Mouse (Mus musculus) neural tube, embryonic 12.5 days (tissue): Measurements from ENCODE around the gene Gigyf2. TPM values are rescaled to one million over a fixed set of nuclear protein-coding genes. Genes with fewer than 3 reads are reported as not detected.
A peak's percentile ranks its signal among the peaks of the same experiment; 100 is the strongest.

Experiments
- ATAC-seq: fragments of 200-750 bp; cut with Nextera tagmentation; 2 replicates; pipeline ENCODE4 v1.8.0; 2017; ENCODE audit warnings: low read depth, mild to moderate bottlenecking, moderate TSS enrichment, moderate library complexity; ENCODE audit not compliant: low FRiP score
- H3K27ac ChIP-seq: fragments of 300-500 bp; sonication (generic); 2 replicates; pipeline ENCODE4 v1.5.1; 2016
- H3K27me3 ChIP-seq: fragments of 300-500 bp; sonication (generic); replicated peaks from 2 replicates; pipeline ENCODE4 v1.6.1; 2016; ENCODE audit warnings: mild to moderate bottlenecking
- H3K36me3 ChIP-seq: fragments of 300-500 bp; sonication (generic); 2 replicates; pipeline ENCODE4 v1.6.1; 2016; ENCODE audit warnings: mild to moderate bottlenecking
- H3K4me1 ChIP-seq: fragments of 300-500 bp; sonication (generic); 2 replicates; pipeline ENCODE4 v1.6.1; 2016
- H3K4me2 ChIP-seq: fragments of 300-500 bp; sonication (generic); replicated peaks from 2 replicates; pipeline ENCODE4 v1.6.1; 2016; ENCODE audit warnings: mild to moderate bottlenecking
- H3K4me3 ChIP-seq: fragments of 300-500 bp; sonication (generic); 2 replicates; pipeline ENCODE4 v1.5.1; 2016
- H3K9ac ChIP-seq: fragments of 300-500 bp; sonication (generic); 2 replicates; pipeline ENCODE4 v1.6.1; 2016; ENCODE audit warnings: mild to moderate bottlenecking
- H3K9me3 ChIP-seq: fragments of 300-500 bp; sonication (generic); 2 replicates; pipeline ENCODE4 v1.6.1; 2016; ENCODE audit warnings: mild to moderate bottlenecking
- WGBS: fragments of 180-500 bp; shearing (Covaris S2); methylation state at CpG from one replicate; pipeline ENCODE4 v1.1.7; 2016; 5-methylcytosine and 5-hydroxymethylcytosine counted together
- polyA plus RNA-seq: library from polyadenylated mRNA; unstranded; fragments of >200 nt; fragmentation: Nextera tagmentation; extraction: Ambion mirVana; gene quantifications from 2 replicates; pipeline ENCODE4 v1.2.1, GENCODE M21; 2016

Gene Gigyf2
- polyA plus RNA-seq, result 62.4 and 66.1 TPM in 2 replicates

DNA sequence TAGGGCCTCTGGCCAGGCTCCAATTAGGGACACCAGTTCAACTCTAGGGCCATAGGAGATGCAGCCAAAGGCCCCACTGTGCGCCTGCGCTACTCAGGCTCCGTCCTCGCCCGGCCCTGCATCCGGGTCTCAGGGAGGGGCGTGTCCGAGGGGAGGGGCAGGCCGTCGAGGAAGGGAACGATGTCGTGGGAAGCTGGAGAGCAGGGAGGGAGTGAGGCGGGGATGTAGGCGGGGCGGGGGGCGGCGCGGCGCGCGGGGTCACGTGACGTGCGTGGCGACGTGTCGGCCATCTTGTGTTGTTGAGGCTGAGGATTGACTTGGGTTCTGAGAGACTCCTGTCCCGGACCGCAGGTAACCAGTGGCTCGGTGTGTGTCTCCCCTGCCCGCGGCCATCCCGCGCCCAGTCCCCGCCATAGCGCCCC lies at the start of gene Gigyf2:
TSS of gene Gigyf2 (plus strand) at position 257 of the 422 bp plus-strand sequence.
- peak; percentile 96 for ATAC-seq
- 1% methylated on average over 36 of the region's 36 CpGs for WGBS
- H3K36me3 ChIP-seq, result no peaks in the 10 kb centered on the region

DNA sequence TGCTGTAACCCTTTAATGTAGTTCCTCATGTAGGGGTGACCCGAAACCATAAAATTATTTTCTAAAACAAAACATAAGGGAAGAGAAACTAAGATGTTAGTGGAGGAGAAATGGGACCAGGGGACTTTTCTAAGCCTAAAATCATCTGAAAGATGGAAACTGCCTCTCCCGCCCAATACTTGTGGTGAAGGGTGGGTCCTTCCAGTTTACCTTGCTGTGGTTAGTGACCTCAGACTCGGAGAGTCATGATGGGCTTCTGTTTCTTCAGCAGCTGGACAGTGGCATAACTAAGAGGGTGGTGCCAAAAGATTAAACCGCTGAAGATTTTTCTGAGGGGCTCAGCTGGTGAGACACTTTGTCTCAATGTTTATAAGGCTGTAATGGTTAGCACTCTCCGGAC lies 46.5 kb upstream of the Gigyf2 start:
- Histone ChIP-seq H3K4me3 (no peak overlapping the region), H3K4me2 (no peak overlapping the region), H3K27ac (no peak overlapping the region), H3K9me3 (no peaks in the 10 kb centered on the region), H3K9ac (no peak overlapping the region), H3K36me3 (no peaks in the 10 kb centered on the region), H3K4me1 (no peaks in the 10 kb centered on the region), H3K27me3 (no peaks in the 10 kb centered on the region)
- 82% methylated on average over 5 of the region's 5 CpGs for WGBS
- ATAC-seq, result no peak

More for the DNA sequence above, at the start of gene Gigyf2:
- Histone ChIP-seq H3K9me3 (no peaks in the 10 kb centered on the region), H3K4me1 (peaks cover 6% of the 10 kb centered on the region; the same call in 1 of the 2 replicates), H3K4me2 (peak within 1 kb of the TSS; percentile 70), H3K27ac (peak within 1 kb of the TSS; percentile 88), H3K4me3 (peak within 1 kb of the TSS; percentile 95), H3K27me3 (no peaks in the 10 kb centered on the region), H3K9ac (peak within 1 kb of the TSS; percentile 93)

DNA sequence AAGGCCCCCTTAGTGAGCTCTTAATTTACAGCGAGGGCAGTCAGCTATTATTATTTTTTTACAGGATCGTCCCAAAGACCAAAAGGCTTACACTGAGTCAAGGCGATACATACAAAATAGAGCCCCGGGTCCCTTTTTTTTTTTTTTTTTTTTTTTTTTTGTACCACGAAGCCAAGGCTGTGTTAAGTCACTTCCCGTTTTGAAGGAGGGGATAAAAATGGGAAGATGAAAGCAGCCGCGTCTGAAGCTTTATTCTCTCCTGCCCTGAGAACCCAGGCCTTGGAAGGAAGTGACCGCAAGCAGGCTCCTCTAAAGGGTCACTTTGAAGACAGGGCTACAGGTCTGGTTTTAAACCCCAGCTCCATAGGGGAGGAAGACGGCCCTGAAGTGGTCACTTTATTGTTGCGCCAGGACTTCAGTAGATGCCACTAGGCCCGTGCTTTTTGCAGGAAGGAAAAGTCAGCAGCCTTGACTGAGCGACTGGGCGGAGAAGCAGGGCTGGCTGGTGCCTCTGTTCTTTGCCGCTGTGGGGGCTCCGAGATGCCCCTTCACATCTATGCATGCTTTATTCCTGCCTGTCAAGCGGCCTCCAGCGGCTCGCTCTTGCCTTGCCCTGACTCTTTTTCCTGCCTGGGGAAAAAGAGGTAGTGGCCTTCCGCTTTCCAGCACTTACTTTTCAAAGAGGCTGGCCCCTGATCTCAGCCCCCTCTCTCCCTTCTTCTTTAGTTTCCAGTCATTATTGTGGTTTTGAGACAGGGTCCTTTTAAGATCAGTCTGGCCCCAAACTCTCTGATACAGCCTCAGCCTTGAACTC lies 45.0 kb upstream of the Gigyf2 start:
- ATAC-seq, result no peak
- WGBS, result 14% methylated on average over 20 of the region's 20 CpGs
- Histone ChIP-seq H3K4me2 (peak overlapping the region; percentile 34), H3K27me3 (no peaks in the 10 kb centered on the region), H3K9me3 (peaks cover 4% of the 10 kb centered on the region; the same call in 1 of the 2 replicates), H3K36me3 (no peaks in the 10 kb centered on the region), H3K9ac (no peak overlapping the region), H3K27ac (no peak overlapping the region), H3K4me3 (no peak overlapping the region), H3K4me1 (no peaks in the 10 kb centered on the region)

DNA sequence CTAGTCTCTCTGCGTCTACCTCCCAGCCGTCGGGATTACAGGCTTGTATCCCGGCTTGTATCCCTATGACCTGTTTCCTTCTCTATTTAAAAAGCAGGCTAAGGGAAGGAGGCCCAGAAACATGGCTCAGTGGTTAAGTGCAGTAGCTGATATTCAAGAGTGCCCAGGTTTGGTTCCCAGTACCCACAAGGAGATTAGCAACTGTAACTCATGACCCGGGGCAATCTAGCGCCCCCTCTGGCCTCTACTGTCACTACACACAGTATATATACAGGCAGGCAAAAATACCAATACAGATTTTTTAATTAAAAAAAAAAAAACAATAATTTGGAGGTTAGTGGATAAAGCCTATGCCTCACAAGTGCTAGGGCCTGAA lies 44.4 kb upstream of the Gigyf2 start:
- H3K4me1 ChIP-seq, result no peaks in the 10 kb centered on the region
- 69% methylated on average over 6 of the region's 6 CpGs for WGBS
- no peak for ATAC-seq

DNA sequence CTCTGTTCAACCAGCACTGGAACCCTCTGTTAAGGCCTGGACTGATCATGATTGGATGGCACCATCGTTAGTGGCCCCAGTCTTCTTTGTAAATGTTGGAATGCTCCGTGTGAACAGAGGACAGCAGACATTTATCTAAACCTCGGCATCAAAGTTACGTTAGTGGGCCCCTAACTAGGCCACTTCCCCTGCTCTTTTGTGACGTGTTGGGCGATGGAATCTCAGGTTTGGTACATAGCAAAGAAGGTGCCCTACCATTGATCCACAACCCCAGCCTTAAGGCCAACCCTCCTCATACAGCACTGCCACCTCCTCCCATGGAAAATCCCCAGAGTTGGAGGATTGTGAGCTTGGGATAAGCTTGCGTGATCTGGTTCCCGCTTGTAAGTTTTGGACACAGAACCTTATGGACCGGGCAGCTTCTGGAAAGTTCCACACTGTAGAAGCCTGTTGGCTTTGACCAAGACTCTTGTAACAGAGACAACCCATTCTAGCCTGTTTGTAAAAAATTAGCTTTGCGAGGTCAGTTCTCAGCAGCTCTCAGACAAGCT lies 43.3 kb upstream of the Gigyf2 start:
- Histone ChIP-seq H3K36me3 (no peaks in the 10 kb centered on the region), H3K4me3 (no peak overlapping the region), H3K9ac (no peak overlapping the region), H3K27ac (no peak overlapping the region), H3K4me1 (no peaks in the 10 kb centered on the region), H3K27me3 (no peaks in the 10 kb centered on the region), H3K9me3 (peaks cover 4% of the 10 kb centered on the region; the same call in 1 of the 2 replicates), H3K4me2 (no peak overlapping the region)
- no peak for ATAC-seq
- WGBS, result 85% methylated on average over 10 of the region's 10 CpGs

More for the DNA sequence above, 44.4 kb upstream of the Gigyf2 start:
- no peak overlapping the region for H3K9ac ChIP-seq
- no peaks in the 10 kb centered on the region for H3K36me3 ChIP-seq
- no peak overlapping the region for H3K27ac ChIP-seq
- no peaks in the 10 kb centered on the region for H3K27me3 ChIP-seq
- H3K9me3 ChIP-seq, result peaks cover 4% of the 10 kb centered on the region; the same call in 1 of the 2 replicates
- no peak overlapping the region for H3K4me2 ChIP-seq
- no peak overlapping the region for H3K4me3 ChIP-seq

DNA sequence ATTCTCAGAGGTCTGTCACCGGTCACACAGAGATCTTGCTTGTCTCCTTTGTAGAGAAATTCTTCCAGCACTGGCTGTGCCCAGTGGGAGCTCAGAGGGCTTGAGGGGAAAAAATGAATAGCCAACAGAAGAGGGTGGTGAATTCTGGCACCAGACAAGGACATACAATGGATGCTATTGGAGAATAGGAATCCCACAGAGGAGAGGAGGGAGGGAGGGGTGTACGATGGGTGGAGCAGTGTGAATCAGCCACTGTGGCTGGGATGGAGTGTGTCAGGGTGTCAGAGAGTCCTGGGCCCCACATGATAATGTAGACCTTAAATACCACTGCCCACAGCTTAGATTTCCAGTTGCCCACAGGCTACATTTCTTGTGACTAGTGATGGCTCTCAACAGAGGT lies 39.7 kb upstream of the Gigyf2 start:
- no peak overlapping the region for H3K4me2 ChIP-seq

DNA sequence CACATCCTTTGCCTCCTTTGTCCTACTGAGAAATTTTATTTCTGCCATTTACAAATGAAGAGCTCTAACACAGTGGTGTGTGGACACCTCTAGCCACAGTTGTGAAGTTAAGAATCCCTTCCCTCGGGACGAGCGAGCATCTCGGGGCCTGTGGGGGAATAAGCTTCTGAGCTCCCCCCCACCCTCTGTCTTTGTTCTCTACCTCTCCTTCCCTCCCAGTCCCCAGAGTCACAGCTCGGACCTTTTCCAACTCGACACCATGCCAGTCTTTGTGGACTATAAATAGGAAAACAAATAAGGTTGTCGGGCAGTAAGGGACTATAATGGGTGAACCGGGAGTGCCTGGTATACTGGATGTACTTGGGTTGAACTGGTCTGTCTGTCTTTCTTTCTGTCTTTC lies 35.4 kb upstream of the Gigyf2 start:
- no peaks in the 10 kb centered on the region for H3K27me3 ChIP-seq
- H3K9me3 ChIP-seq, result no peaks in the 10 kb centered on the region
- no peaks in the 10 kb centered on the region for H3K4me1 ChIP-seq
- H3K9ac ChIP-seq, result no peak overlapping the region
- no peaks in the 10 kb centered on the region for H3K36me3 ChIP-seq
- no peak overlapping the region for H3K4me3 ChIP-seq
- 64% methylated on average over 8 of the region's 8 CpGs for WGBS
- no peak overlapping the region for H3K4me2 ChIP-seq
- H3K27ac ChIP-seq, result no peak overlapping the region
- no peak for ATAC-seq

More for the DNA sequence above, 39.7 kb upstream of the Gigyf2 start:
- no peak overlapping the region for H3K9ac ChIP-seq
- no peaks in the 10 kb centered on the region for H3K27me3 ChIP-seq
- WGBS, result 59% methylated on average over 2 of the region's 2 CpGs
- peaks cover 4% of the 10 kb centered on the region; the same call in 1 of the 2 replicates for H3K9me3 ChIP-seq
- no peak overlapping the region for H3K4me3 ChIP-seq
- no peak overlapping the region for H3K27ac ChIP-seq
- ATAC-seq, result no peak
- no peaks in the 10 kb centered on the region for H3K4me1 ChIP-seq
- no peaks in the 10 kb centered on the region for H3K36me3 ChIP-seq

DNA sequence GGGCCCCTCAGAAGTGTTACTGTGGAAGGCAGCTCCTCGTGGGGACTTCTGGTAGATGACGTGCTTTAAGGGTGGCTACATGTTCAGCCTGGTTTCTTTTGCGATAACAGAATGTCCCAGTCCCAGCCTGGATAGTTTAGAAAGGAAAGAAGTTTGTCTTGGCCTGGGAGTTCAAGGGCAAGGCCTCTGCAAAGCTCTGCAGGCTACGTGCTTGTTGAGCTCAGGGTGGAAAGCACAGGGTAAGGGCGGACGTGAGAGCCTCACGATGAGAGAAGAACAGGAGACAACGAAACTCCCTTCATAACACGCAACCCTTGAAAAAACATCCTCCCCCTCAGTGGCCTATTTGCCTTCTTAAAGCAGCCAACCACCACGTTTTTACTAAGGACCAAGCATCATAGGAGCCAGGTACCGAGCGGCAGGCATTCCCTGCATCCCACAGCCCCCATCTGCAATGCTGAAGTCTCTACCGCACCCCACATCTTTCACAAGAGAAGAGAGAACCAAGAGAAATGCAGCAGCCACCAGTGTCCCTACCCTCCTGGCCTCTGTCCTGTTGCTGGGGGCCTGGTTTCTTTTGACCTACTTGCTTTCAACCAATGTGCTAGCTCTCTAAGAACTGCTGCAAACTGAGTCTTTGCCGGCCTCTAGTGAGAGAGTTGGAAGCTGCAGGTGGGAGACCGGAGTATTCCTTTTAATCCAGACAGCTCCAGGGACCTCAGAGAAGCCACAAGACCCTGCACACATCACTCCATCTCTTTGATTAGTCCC lies 34.2 kb upstream of the Gigyf2 start:
- H3K27me3 ChIP-seq, result no peaks in the 10 kb centered on the region
- H3K4me3 ChIP-seq, result no peak overlapping the region
- H3K4me2 ChIP-seq, result no peak overlapping the region
- no peak overlapping the region for H3K27ac ChIP-seq
- WGBS, result 67% methylated on average over 15 of the region's 15 CpGs
- no peaks in the 10 kb centered on the region for H3K36me3 ChIP-seq
- no peak overlapping the region for H3K9ac ChIP-seq
- no peaks in the 10 kb centered on the region for H3K9me3 ChIP-seq
- no peaks in the 10 kb centered on the region for H3K4me1 ChIP-seq
- ATAC-seq, result no peak

DNA sequence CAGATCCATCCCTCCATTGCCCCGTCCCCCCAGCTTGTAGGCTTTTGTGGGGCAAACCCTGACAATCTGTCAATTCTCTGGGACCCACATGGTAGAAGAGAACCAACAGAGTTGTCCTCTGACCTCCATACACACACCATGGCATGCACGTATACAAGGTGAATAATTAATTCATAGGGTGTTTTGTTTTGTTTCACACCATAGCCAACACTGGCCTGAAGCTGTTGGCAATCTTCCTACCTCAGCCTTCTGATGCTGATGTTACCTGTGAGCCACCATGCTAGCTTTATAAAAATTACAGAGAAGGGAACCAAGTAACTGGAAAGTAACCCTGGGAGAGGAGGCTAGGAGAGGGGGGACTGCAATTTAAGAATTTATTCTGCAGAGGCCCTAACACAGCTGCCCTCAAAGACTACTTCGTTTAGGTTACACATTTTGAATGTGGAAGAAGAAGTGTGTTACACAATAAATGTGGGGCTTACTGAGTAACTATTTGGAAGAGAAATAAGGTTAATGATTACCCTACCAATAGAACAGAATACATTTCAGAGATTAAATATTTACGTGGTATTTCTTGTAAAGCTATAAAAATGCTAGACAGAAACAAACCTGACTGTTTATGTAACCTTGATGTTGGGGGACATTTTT lies 32.6 kb upstream of the Gigyf2 start:
- no peak for ATAC-seq
- Histone ChIP-seq H3K36me3 (no peaks in the 10 kb centered on the region), H3K4me3 (no peak overlapping the region), H3K27me3 (no peaks in the 10 kb centered on the region), H3K27ac (no peak overlapping the region), H3K9ac (no peak overlapping the region), H3K4me1 (no peaks in the 10 kb centered on the region), H3K9me3 (no peaks in the 10 kb centered on the region), H3K4me2 (no peak overlapping the region)
- WGBS, result 74% methylated on average over 4 of the region's 4 CpGs

DNA sequence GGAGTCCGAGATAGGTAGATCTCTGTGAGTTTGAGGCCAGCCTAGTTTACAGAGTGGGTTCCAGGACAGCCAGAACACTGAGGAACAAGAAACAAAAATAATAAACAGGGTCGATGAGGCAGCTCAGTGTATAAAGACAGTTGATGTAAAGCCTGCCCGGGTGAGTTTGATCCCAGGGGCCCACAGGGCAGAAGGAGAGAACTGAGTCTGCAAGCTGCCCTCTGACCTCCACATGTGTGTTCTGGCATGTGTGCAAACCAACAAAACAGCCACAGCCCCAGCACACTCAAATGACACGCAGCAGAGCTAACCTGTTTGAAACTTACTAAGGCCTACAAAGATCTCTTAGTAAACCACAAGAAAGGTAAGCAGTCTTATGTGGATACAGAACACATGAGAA lies 31.8 kb upstream of the Gigyf2 start:
- Histone ChIP-seq H3K27me3 (no peaks in the 10 kb centered on the region), H3K9me3 (no peaks in the 10 kb centered on the region), H3K4me3 (no peak overlapping the region), H3K4me2 (no peak overlapping the region), H3K4me1 (no peaks in the 10 kb centered on the region), H3K27ac (no peak overlapping the region), H3K9ac (no peak overlapping the region), H3K36me3 (no peaks in the 10 kb centered on the region)
- ATAC-seq, result no peak
- WGBS, result 76% methylated on average over 4 of the region's 4 CpGs

DNA sequence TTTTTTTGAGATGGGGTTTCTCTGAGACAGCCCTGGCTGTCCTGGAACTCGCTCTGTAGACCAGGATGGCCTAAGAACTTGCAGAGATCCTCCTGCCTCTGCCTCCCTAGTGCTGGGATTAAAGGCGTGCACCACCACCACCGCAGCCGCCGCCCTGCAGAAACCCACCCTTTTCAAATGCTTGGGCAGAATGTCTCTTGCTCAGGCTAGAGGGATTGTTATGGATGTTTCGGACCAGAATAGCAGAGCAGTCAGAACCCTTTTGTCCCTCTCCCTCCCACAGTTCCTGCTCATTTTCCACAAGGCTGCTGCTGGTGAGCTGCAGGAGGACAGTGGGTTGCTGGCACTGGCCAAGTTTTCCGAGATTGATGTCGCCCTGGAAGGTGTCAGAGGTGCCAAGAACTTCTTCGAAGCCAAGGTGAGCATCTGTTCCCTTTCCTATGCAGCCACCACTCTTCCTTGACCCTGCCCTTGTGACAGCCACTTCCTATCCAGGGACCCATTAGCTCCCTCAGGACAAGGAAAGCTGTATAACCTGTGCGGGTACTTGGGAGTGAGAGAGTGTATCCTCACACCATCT lies 29.4 kb upstream of the Gigyf2 start:
- no peak overlapping the region for H3K4me3 ChIP-seq
- no peaks in the 10 kb centered on the region for H3K36me3 ChIP-seq
- no peak for ATAC-seq
- H3K27me3 ChIP-seq, result no peaks in the 10 kb centered on the region
- WGBS, result 88% methylated on average over 10 of the region's 10 CpGs
- no peak overlapping the region for H3K9ac ChIP-seq
- H3K4me2 ChIP-seq, result no peak overlapping the region
- H3K27ac ChIP-seq, result no peak overlapping the region
- no peaks in the 10 kb centered on the region for H3K9me3 ChIP-seq
- peaks cover 7% of the 10 kb centered on the region; the same call in 1 of the 2 replicates for H3K4me1 ChIP-seq
